Comparison of ENCODE assay signal across 8 mouse cellular contexts in the genomic region with DNA sequence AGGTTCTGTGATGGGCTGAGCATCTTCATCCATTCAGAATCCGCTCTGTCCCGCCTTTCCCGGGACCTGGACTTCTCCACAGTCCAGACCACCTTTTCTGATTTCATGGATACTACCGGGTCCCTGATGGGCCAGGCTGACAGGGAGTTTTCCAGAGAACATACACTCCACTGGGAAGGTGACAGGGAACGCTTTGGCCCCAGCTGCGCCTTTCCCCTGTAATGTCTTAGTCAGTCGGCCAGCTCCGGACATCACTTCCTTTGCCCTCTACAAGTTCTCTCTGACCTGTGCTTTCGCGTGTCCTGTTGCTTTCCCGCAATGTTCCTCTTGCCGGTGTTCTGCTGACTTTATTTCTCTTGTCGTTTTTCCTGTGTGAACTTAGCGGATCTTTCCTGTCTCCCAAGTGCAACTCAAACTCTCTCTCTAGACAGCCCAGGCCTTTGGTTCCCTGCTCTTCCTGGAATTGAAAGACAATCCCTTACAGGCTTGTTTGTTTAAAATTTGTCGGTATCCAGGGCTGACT. TPM values are rescaled to one million over a fixed set of nuclear protein-coding genes. Genes with fewer than 3 reads are reported as not detected.
DNase-seq lines count a peak whose midpoint lies in the region; ATAC-seq and TF ChIP-seq lines count a peak whose summit lies in the region.

No protein-coding gene starts in this region.

- TF ChIP-seq POLR2A in spleen, adult 2 months (IDR thresholded peaks at IDR 0.05; ENCODE audit: low read depth, low read length), result no peak
- no peak for TF ChIP-seq POLR2A in lung, adult 2 months (IDR thresholded peaks at IDR 0.05; ENCODE audit: borderline replicate concordance, extremely low read depth, low read depth, low read length)

- H3K9ac ChIP-seq in intestine, embryonic 16.5 days (ENCODE audit: low read depth, low read length), result peak overlapping the region; percentile 77

- peaks cover 2% of the 10 kb centered on the region for H3K4me1 ChIP-seq in spleen, adult 2 months (ENCODE audit: control insufficient read depth, insufficient read depth, insufficient read length)
- peaks cover 6% of the 10 kb centered on the region; the same call in 1 of the 2 replicates for H3K4me1 ChIP-seq in brown adipose tissue, adult 24 weeks (ENCODE audit: control insufficient read depth, insufficient read depth, insufficient read length, low read length)
- peaks cover 20% of the 10 kb centered on the region for H3K4me1 ChIP-seq in intestine, embryonic 16.5 days (ENCODE audit: control insufficient read depth, insufficient read depth, low read length)
- 0 out of 2 replicates have a peak, but pooled peaks cover 7% of the 10 kb centered on the region for H3K4me1 ChIP-seq in lung, adult 2 months (ENCODE audit: control insufficient read depth, insufficient read depth, low read length)

- no peak for TF ChIP-seq CTCF in spleen, adult 2 months (IDR thresholded peaks at IDR 0.05; ENCODE audit: extremely low read depth, insufficient read depth, insufficient read length, insufficient replicate concordance)
- no peak for TF ChIP-seq CTCF in lung, adult 2 months (IDR thresholded peaks at IDR 0.05; ENCODE audit: insufficient read depth, low read length)

- no peaks in the 10 kb centered on the region for H3K27me3 ChIP-seq in spleen, adult 2 months (ENCODE audit: control insufficient read depth, insufficient read depth, low read length)
- H3K27me3 ChIP-seq in intestine, embryonic 16.5 days (replicated peaks; ENCODE audit: control insufficient read depth, insufficient read depth, low read length), result no peaks in the 10 kb centered on the region

- WGBS in spleen, adult 2 months, result 16% methylated on average over 15 of the region's 15 CpGs
- 3% methylated on average over 15 of the region's 15 CpGs for WGBS in intestine, embryonic 16.5 days
- WGBS in lung, adult 2 months, result 5% methylated on average over 15 of the region's 15 CpGs

- H3K4me2 ChIP-seq in intestine, embryonic 16.5 days (ENCODE audit: low read depth, low read length), result peak overlapping the region; percentile 72

- H3K27ac ChIP-seq in spleen, adult 2 months (ENCODE audit: insufficient read depth, low read length), result no peak overlapping the region
- H3K27ac ChIP-seq in brown adipose tissue, adult 24 weeks (replicated peaks; ENCODE audit: low read depth, low read length), result peak overlapping the region; percentile 4; the same call in 1 of the 2 replicates
- H3K27ac ChIP-seq in intestine, embryonic 16.5 days (ENCODE audit: low read length), result peak overlapping the region; percentile 46

- peak; percentile 35 for ATAC-seq in intestine, embryonic 16.5 days

- H3K9me3 ChIP-seq in intestine, embryonic 16.5 days (ENCODE audit: control insufficient read depth, low read length), result no peaks in the 10 kb centered on the region

- DNase-seq in spleen, adult 2 months (ENCODE audit: low read depth in 1 of 2, low spot score in 2 of 2), result no peak
- DNase-seq in spleen, adult 12 weeks (ENCODE audit: low spot score), result no peak
- peak; percentile 95 for DNase-seq in heart, adult 11 months
- peak; percentile 39 for DNase-seq in lung, adult 2 months
- DNase-seq in skeletal muscle tissue, adult 2 months (ENCODE audit: low read depth, low spot score), result peak; percentile 21
- DNase-seq in spleen, postnatal 14 days (ENCODE audit: low spot score in 2 of 2), result no peak

- H3K4me3 ChIP-seq in spleen, adult 2 months (ENCODE audit: extremely low read depth, insufficient read depth, insufficient read length), result peak overlapping the region; percentile 83
- H3K4me3 ChIP-seq in brown adipose tissue, adult 24 weeks (ENCODE audit: insufficient read depth, low read depth, low read length), result peak overlapping the region; percentile 71
- peak overlapping the region; percentile 74 for H3K4me3 ChIP-seq in intestine, embryonic 16.5 days (ENCODE audit: low read length)
- H3K4me3 ChIP-seq in lung, adult 2 months (replicated peaks; ENCODE audit: extremely low read depth, low read depth, low read length), result peak overlapping the region; percentile 84

- H3K36me3 ChIP-seq in spleen, adult 2 months (ENCODE audit: control insufficient read depth, insufficient read depth, low read length), result no peaks in the 10 kb centered on the region
- peaks cover 6% of the 10 kb centered on the region for H3K36me3 ChIP-seq in intestine, embryonic 16.5 days (ENCODE audit: control insufficient read depth, insufficient read depth, low read length)

RNA-seq across cellular contexts. Expression of a gene that starts 0.7 kb away (rescaled TPM):
- polyA plus RNA-seq in spleen, adult 2 months (2012; rRNA removed), result 4.4 and 5.8 TPM in 2 replicates
- 4.8 and 6.3 TPM in 2 replicates for polyA plus RNA-seq in brown adipose tissue, adult 24 weeks (2012; ENCODE audit: insufficient read depth, insufficient read length, missing spikeins)
- 37.6 and 38.5 TPM in 2 replicates for polyA plus RNA-seq in intestine, embryonic 16.5 days (2015; fragmentation: Nextera tagmentation; extraction: Ambion mirVana)
- polyA plus RNA-seq in lung, adult 2 months (2012; rRNA removed), result 9.4 and 11.5 TPM in 2 replicates

Comparison
In these comparisons a context has a peak if more than half of its experiments do, and no peak if none do; other contexts are left out.
1. DNase-seq: peak in heart, adult 11 months (single experiment), lung, adult 2 months (single experiment) and skeletal muscle tissue, adult 2 months (single experiment); none in spleen, adult 2 months (0 of 2), spleen, adult 12 weeks (single experiment) and spleen, postnatal 14 days (0 of 2).
2. Peak in every context shown above with its lines, with median percentiles within 50 percentile points of each other: H3K4me3 ChIP-seq.